Mouse (Mus musculus): Measurements from ENCODE around the gene Eif4a1.
"Not testable (repeated sequence)": the region's sequence is repeated elsewhere in the genome, so short reads cannot be mapped to it uniquely, and the experiment has no call there.

Gene Eif4a1

DNA sequence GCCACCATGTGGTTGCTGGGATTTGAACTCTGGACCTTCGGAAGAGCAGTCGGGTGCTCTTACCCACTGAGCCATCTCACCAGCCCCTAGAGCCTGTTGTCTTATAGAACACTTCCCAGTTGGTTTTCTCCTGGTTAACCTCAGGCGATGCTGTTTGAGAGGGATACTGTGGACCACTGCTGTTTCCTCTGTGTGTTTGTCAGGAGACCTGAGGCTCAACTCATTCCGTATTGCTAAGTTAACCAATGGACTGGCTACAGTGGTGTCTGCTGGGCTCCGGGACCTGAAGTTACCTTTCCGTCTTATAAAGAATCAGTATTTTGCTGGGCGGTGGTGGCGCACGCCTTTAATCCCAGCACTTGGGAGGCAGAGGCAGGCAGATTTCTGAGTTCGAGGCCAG lies 30.7 kb upstream of the Eif4a1 start:
- intact Hi-C loops (cut with DNase I) = not testable (repeated sequence)

GRCm38 (mm10) chr11:69699595-69699994 lies 27.4 kb upstream of the Eif4a1 start:
- intact Hi-C loops (cut with DNase I) = no loop called here

GRCm38 (mm10) chr11:69698574-69698973 lies 26.4 kb upstream of the Eif4a1 start:
- intact Hi-C loops (cut with DNase I) = no loop called here

GRCm38 (mm10) chr11:69697396-69697795 lies 25.2 kb upstream of the Eif4a1 start:
- intact Hi-C loops (cut with DNase I) = no loop called here

DNA sequence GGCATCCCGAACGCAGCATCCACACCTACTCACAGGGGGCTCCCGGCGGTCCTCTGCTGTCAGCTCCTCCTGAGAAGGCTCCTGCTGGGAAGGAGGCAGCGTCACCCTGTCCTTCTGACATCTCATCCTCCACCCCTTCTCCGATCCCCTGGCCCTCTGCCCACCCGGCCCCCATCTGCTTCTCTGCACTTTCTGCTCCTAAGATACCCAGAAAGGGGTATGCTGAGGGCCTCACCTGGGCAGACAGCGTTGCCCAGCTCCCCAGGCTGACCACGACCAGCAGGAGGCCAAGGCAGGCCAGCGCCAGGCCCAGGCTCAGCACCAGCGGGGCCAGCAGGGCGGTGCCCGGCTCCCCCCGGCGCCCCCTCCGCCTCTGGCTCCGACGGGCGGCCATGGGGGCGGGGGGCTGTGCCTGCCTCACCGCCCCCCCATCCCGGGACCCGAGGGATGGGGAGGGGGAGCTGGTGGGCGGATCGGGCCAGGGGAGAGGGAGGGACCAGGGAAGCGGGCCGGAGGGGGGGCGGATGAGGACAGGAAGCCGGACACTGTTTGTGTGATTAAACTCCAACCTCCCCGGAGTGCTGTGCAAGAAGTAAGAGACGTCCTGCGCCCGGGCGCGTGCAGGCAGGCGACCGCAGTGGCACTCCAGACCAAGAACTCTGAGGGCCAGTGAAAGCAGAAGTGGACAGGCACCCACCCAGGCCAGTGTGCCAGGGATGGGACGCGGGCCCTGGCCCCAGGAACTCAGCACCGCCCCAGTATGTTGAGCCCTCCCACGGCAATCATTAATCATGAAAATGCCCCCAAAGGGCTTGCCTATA lies 23.3 kb upstream of the Eif4a1 start, which contains the start of the genes Tnfsf12 and Tnfsfm13:
Gene Tnfsf12, minus strand, starts transcription at position 489 of the 821 bp plus-strand sequence.
Gene Tnfsfm13, minus strand, starts transcription at position 738 of the 821 bp plus-strand sequence.
- intact Hi-C loops (cut with DNase I) = no loop called here

DNA sequence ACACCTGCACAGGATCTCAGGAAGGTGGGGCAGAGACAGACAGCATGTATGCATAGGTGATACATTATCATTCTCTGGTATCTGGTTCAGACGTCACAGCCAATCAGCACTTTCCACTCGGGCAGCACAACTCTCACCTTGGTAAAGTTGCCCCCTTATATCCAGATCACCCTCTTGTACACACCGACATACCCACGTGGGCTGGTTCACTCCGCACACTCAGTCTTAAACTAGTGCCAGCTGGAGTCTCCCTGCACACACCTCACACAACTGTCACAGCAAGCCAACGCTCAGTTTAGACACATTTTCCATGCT lies 22.8 kb upstream of the Eif4a1 start:
- intact Hi-C loops (cut with DNase I) = no loop called here

DNA sequence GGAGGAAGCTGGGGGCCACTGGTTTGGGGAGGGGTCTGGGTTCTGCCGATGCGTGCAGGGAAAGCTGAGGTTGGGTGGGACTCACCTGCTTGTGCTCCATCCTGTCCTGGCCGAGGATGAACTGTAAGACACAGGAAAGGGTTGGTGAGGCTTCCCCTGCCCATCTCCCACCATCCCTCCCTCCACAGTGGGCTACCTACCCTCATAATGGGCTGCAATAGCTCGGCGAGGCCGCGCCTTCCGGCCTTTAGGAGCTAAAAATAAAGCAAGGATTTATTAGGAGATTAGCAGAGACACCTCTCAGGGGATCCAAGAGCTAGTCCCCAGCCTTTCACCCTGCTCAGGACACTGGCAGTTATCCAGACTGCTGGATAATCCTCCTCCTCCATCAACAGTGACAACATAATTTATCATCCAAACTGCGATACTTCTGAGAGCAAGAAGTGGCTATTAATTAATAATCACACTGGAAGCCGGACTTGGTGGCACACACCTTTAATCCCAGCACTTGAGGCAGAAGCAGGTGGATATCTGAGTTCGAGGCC lies 21.3 kb upstream of the Eif4a1 start:
- intact Hi-C loops (cut with DNase I) = no loop called here

- intact Hi-C loops (cut with DNase I) = no loop called here
These were observed 20.6 kb upstream of the Eif4a1 start for GRCm38 (mm10) chr11:69692863-69693262.

GRCm38 (mm10) chr11:69692196-69692811 lies 20.1 kb upstream of the Eif4a1 start:
- intact Hi-C loops (cut with DNase I) = no loop called here

- intact Hi-C loops (cut with DNase I) = no loop called here
These were observed 17.7 kb upstream of the Eif4a1 start for GRCm38 (mm10) chr11:69689891-69690290.

GRCm38 (mm10) chr11:69687061-69687460 lies 14.8 kb upstream of the Eif4a1 start:
- intact Hi-C loops (cut with DNase I) = no loop called here

DNA sequence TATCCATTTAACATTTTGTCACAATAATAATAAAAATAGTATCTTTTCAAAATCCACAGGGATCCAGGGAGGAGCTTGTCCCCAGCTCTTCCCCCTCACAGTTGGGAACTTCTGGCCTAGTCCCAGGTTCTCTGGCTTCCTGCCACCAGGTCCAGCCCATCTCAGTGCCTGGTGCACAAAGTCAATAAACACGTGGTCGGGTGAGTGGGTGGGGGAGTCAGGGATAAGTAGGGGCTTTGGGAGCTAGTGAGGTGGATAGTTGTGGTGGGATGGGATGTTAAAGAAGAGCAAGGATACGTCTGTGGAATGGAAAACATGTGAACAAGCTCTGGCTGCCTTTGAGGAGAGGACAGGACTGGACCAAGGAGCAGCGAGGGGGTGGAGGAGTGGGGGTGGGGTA lies 14.2 kb upstream of the Eif4a1 start:
- intact Hi-C loops (cut with DNase I) = no loop called here

DNA sequence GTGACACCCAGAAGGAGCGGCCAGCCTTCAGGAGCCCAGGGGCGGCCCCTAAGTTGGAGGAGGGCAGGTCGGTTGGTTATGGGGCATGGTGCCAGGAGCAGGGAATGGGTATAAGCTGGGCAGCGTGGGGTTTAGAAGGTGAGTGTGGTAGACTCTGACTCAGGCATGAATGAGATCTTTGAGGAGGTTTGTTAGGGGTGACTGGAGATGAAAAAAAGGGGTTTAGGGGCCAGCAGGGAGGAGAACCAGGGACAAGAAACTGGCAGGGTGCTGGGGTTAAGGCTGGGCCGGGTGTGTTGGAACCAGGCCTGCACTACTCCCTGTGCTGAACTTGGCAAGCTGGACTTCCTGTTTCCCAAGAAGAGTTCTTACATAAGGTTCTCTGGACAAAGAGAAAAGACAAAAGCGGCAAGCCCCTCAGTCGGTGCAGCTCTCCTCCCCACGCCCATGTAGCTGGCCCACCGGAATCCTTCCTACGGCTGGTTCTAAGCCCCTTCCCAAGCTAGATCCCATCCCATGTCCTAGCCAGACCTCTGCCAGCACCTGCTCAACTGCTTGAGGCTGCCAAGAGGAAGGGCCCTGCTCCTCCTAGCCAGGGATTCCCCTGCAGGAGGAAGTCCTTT lies 13.4 kb upstream of the Eif4a1 start, which contains the start of gene Tnfsf13:
Gene Tnfsf13, minus strand, starts transcription at position 259 of the 623 bp plus-strand sequence.
- intact Hi-C loops (cut with DNase I) = no loop called here

- intact Hi-C loops (cut with DNase I) = loop anchor here (5.0 kb wide), 1 partner anchor 67 kb away; no protein-coding TSS in a partner anchor
These were observed 12.7 kb upstream of the Eif4a1 start for GRCm38 (mm10) chr11:69684936-69685335.

DNA sequence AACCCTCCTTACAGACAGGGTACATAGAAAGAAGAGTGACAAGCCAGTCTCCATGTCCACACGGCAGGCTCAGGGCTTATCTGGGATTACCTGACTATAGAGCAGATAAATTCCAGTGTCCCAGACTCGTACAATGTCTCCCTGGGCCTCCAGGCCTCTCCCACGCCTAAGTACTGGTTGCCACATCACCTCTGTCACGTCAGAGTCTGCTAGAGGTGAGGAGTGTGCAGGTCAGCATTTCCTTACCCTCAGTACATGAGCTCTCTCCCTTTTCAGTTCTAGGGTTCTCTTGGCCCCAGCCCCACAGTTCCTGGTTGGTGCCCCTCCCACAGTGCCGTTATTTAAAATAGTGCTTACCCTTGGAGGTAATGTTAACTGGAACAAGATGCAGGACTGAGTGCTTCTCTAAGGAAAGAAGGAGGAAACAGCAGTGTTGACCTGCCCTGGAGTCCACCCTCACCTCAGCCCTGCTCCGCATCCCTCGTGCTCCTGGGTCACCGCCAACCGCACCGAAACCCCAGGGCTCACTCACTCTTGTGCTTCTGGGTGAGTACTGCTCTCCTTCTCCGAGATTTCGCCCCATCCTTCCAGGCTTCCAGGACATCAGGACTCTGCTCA lies 12.0 kb upstream of the Eif4a1 start:
- intact Hi-C loops (cut with DNase I) = loop anchor here (5.0 kb wide), 1 partner anchor 68 kb away; no protein-coding TSS in a partner anchor

DNA sequence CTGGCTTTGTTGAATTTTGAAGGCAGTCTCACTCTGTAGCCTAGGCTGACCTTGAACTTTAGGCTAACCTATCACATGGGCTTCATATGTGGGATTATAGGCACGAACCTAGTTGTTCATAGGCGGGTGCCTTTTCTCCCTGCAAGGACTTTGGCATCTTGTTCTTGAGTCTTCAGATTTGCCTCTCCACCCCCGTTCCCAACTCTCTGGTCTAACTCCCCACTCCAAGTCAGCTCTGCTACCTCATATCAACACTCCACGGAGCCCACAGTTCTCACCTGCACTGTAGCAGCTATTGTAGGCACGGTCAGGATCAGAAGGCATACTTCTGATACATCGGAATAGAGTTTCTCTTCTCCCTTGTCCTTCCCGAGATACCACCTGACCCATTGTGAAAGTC lies 11.4 kb upstream of the Eif4a1 start:
- intact Hi-C loops (cut with DNase I) = loop anchor here (2.0 to 5.0 kb wide), 2 partner anchors 31 to 69 kb away; no protein-coding TSS in a partner anchor

DNA sequence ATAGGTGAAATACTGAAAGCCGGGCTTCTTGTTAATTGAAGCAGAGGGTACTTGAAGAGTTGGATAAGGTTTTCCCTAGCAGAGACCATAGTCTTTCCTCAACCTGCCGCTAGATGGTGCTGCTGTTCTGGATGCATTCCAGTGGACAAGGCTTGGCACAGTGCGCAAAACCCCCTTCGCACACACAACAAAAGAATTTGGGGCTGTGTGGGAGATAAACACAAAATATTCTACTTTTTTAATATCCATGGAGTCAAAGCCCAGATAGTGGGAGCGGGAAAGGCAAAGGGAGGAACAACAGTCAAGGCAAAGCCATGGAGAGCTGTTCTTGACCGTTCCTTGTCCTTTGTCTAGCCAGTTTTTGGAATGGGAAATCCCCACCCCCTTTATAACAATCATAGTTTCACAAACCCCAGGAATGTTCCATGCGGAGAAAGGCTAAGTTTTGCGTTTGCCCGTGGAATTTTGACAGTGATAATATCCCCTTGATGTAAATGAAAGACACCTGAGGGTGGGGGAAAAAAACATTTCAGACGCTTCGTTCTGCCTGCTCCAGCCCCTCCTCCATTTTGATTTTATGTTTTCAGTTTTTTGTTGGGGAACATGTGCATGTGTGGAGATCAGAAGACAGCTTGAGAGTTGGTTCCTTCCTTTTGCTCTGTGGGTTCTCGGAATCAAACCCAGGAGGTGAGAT lies 10.8 kb upstream of the Eif4a1 start:
- intact Hi-C loops (cut with DNase I) = loop anchor here (2.0 to 5.0 kb wide), 2 partner anchors 32 to 69 kb away; no protein-coding TSS in a partner anchor

DNA sequence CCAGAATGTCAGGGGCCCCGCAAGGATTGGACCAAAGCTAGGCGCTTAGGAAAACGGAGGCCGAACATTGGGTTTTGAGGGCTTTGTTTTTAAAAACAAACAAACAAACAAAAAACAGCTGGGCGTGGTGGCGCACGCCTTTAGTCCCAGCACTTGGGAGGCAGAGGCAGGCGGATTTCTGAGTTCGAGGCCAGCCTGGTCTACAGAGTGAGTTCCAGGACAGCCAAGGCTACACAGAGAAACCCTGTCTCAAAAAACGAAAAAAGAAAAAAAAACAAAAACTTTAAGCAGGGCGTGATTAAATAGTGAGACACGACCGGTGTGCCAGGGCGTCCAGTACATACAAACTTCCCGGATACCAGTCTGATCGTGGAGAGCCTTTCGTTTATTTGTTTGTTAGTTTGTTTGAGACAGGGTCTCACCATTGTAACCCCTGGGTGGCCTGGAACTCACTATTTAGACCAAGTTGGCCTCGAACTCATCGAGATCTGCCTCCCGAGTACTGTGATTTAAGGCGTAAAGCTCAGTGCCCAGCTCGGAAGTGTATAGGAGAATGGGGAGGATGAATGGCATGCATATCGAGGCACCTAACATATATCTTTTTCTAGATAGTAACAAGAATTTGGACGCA lies 10.1 kb upstream of the Eif4a1 start:
- intact Hi-C loops (cut with DNase I) = loop anchor here (2.0 to 5.0 kb wide), 2 partner anchors 32 to 70 kb away; no protein-coding TSS in a partner anchor

DNA sequence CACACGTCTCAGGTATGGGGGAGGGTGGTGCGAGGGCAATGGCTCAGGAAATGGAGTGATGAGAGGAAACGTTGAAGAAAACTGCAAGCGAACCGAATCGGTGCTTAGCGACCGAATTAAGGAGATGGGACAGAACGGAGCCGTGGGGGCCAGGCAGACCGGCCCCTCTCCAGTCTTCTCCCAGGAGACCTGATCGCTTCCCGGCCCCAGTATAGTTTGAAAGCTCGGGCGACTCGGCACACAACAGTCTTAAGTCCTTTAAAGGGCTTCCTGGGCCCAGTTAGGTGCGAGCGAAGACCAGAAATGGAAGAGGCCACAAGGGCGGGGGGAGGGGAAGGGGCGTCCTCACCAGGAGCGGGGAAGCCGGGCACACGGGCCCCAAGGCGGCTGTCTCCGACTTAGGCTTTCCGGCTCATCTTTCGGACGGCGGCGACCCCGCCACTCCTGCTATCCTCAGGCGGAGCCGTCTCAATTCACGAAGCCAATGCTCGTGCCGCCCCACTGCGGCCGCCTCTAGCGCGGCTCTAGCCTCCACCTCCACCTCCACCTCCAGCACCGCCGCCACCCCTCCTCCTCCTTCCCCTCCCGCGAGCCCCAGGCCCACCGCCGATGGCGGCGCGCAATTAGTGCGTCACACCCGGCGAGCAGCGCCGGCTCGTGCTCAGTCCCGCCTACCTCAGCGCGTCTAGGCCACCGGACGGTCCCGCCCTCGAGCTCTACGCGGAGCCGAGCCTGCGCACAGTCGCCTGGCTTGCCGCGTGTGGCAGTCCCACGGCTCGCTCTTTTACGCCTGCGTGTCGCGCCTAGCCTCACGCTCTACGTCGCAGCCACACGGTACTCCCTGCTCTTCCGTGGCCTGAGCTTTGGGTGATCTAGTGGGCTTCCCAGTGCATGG lies 9.3 kb upstream of the Eif4a1 start, which contains the start of gene Senp3:
Gene Senp3, minus strand, starts transcription at position 771 of the 895 bp plus-strand sequence.
- intact Hi-C loops (cut with DNase I) = loop anchor here (2.0 to 5.0 kb wide), 2 partner anchors 33 to 71 kb away; no protein-coding TSS in a partner anchor

Measured in adrenal gland (tissue).